Mouse (Mus musculus): Measurements from ENCODE around the gene H2al1i.

GRCm38 (mm10) chrX:11346756-11347155 lies 22.3 kb downstream of the H2al1i start:
- TF ChIP-seq CTCF (conservative IDR thresholded peaks at IDR 0.05 in 1 of 2, IDR thresholded peaks at IDR 0.05 in 1 of 2; ENCODE audit: low read depth in 2 of 2, low read length in 2 of 2) (no peak), POLR2A (IDR thresholded peaks at IDR 0.05; ENCODE audit: low read depth, low read length) (no peak), TCF12 (IDR thresholded peaks at IDR 0.05; ENCODE audit: low read depth, low read length) (no peak), UBTF (IDR thresholded peaks at IDR 0.05; ENCODE audit: low read depth, low read length) (no peak), MXI1 (IDR thresholded peaks at IDR 0.05; ENCODE audit: low read depth, low read length) (no peak), MAX (IDR thresholded peaks at IDR 0.05; ENCODE audit: low read length) (no peak)
